Mouse (Mus musculus): ENCODE measurements around the gene Palld. TPM values are rescaled to one million over a fixed set of nuclear protein-coding genes. Genes with fewer than 3 reads are reported as not detected.

Palld gene
- total RNA-seq, 2 experiments from 2014 or later: 7.2 to 8.1 TPM

DNA sequence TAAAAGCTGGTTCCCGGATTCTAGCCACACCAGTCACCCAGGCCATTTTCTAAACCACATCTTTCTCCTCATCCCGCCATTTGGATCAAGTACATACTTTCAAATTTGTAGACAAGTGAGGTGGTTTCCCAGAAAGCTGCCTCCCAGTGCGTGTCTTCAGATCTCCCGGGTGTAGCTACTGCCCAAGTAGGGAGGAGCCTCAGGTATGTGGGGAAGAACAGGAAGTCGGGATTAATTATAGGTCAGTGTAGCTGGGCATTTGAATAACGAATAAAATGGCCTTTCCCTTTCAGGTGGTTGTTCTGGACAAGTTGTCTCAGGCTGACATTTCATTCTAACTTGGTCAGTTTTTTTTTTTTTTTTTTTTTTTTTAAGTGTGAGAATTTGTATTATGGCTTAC lies 170.3 kb downstream of the Palld start:
- DNase-seq (ENCODE audit: low spot score in 2 of 2): no peak

DNA sequence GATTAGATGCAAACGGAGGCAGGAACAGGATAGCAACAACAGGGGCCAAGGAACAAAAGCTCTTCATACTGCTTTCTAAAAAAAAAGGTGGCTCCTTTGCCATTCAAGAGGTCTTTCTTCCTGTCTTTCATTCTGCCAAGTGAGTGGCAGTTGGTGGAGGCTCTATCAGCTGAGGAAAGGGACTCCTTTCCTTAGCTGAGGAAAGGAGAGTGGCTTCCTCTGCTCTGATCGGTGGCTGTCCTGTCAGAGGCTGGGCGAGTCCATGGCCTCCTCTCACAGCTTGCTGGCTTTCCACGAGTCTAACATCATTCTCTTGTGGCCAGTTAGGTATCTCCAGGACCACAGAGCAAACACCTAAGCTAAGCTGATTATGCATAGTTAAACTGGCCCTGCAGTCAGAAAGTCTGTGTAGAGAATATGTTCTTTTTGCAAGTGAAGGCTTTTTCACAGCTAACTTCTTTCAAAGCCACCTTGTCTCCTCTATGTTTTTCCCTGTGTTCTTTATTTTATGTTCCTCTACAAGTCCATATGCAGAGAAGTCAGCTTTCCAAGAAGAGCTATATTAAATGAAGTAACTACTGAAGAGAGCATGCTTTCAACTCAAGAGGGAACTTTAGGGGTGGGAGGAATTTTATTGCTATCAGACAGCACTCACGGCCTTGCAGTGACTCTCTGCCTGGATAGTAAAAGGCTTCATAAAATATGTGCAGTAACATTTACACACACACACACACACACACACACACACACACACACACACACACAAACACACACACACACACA lies 171.0 kb downstream of the Palld start:
- no peak for DNase-seq (ENCODE audit: low spot score in 2 of 2)

DNA sequence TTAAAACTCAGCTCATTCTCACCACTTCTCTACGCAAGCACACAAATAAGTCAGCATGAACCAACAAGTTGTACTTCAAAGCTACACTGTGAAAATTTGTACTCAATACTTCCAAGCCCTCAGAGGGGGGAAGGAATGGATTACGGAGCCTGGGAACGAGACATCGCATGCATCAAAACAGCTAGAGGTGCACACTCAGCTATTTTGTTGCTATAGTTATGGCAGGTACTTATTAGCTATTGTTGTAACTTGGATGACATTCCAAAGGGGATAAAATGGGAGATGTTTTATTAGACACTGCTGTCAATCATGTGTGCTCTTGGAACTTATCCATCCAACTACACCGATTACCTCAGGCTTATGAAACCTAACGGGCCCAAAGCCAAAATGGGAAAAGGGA lies 171.8 kb downstream of the Palld start:
- DNase-seq (ENCODE audit: low spot score in 2 of 2): no peak

DNA sequence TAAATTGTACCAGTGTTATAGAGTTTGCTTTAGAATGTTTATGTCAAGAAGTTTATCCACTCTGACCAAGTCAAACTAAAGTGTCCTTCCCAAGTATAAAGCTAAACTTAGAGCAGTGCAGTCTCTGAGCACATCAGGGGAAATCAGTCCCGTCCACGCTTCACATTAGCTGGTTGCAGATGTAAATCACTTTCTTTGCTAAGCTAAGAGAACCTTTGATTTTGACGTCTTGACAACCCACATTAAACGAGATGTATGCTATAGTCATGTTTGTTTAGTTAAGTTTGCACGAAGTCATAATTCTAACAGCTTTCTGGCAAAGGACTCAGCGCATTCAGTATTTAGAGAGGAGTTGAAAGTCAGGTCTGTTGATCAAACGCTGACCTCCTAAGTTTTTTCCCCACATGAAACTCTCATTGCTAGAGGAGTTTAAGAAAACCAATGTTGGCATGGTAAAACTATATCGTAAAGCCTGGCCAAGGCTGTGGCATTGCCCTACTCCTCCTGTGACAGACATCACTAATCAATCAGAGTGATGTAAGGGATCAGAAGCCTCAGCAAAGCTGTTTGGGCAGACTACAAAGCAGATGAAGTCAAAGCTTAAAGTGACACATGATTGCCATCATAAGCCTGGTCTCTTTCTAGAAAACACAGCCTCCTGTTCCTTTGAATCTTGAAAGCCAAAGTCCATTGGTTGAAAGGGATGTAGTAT lies 177.0 kb downstream of the Palld start:
- no peak for DNase-seq (ENCODE audit: low spot score in 2 of 2)

DNA sequence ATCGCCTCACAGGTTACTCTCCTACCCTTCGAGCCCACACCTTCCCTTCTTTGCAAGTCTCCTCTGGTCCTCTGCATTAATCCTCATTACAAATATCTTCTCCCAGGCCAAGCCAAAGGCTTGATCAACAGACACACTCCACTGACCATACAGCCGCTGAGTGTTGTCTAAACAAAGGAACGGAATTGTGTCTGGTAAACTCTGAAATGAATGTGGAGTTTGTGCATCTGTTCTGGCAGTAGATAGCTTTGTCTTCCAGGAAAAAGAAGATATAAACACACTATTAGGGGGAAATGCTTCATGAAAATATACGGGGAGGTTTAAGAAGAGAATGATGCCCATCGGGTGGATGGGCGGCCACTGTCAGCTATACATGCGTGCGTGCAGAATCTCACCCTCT lies 180.3 kb downstream of the Palld start:
- no peak for DNase-seq (ENCODE audit: low spot score in 2 of 2)

DNA sequence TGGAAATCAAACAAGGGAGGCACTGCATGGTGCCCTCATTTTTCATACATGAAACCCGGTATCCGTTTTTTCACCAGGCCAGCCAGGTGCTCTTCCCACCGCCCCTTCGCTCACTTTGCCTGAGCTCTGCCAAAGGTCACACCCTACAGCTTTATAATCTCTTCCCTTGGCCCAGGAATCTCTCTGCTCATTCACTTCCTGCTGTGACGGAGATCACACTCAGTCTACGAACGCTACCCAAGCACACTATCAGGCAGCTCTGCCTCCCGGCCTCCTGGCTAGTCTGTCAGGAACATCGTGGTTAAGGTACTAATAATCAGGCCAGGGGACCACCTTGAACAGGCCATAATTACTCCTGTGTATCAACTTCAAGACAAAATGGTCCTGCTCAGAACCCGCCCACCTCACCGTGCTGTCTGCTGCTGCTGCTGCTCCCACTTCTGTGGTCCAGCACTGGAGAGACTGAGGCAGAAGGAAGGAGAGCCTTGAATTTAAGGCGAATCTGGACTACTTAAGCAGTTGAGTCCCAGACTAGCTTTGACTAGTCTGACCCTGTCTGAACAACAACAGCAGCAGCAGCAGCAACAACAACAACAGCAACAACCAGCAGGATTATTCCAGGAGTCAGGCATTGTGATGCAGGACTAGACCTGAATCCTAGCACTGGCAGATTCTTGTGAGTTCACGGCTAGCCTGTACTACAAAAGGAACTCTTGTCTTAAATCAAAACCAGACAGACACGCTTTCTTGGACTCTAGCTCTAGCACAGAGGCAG lies 187.0 kb downstream of the Palld start:
- no peak for DNase-seq (ENCODE audit: low spot score in 2 of 2)

DNA sequence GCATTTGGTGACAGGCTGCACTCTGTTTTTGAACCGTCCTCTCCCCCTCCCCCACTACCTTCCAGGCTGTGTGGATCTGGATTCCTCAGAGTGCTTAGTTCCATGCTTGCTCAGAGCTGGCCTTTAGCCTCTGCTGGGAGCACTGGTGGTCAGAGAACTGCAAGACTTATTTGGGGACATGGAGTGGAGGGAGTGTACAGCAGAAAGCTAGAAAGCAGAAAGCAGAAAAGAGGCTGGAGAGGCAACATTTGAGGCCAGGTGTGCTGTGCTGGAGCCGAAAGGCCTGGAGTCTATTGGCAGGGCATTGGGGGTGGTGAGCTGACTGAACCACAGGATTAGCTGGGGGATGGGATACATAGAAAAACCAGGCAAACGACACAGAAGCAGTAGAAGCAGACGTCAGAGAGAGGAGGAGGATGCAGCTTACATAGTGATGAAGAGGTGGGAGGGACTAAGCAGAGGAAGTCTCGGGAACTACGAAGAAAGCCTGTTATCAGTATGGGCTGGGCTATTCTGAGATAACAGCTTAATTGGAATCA lies 188.1 kb downstream of the Palld start:
- no peak for DNase-seq (ENCODE audit: low spot score in 2 of 2)

DNA sequence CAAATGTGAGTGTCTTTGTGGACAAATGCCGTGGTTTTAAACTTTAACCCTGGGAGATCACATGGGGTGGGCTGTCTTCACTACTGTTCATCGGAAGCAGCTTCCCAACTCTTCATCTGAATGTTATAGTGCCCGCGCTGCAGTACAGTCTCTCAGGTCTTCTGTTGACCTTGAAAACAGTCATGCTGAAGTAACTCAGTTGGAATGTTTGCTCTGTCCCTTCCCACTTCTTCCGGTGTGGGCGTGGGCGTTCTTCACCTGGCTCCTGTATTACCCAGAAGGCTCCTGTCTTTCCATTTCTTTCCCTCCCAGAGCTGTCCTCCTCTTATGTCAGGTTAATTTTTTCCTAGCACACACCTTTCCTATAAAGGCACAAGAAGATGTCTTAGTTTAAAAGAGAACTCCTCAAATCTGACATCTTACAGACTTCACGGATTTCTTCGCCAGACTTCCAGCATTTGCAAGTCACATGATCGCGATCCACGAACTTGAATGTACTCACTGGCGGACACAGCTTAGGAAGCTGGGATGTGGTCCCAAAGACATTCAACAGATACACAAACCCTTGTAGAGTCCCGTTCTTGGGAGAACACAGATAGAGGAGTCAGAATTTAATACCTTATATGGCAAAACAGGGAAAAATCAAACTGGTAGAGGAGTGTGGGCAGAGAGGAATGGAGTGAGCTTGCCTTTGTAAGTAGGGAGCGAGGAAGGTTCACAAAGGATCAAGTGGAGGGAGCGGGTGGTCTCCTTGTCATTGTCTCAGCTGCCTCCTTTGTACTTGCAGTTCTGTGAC lies 189.1 kb downstream of the Palld start:
- no peak for DNase-seq (ENCODE audit: low spot score in 2 of 2)

DNA sequence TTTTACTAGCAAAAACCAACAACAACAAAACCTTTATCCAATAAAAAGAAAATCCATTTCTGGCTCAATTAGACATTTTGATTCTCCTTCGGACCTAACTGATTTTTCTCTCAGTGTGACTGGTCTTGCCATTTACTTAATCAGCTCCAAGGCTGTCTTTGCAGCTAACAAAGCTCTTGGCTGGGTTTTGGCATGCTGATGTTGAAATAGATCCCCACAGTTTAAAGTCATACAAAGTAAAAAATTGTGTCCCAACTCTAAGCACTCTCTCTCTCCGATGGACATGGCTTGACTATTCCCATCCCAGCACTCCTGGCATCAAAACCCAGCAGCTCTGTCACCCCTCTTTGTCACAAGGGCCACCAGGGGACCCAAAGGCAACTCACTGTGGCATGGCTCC lies 190.1 kb downstream of the Palld start:
- DNase-seq (ENCODE audit: low spot score in 2 of 2): no peak

DNA sequence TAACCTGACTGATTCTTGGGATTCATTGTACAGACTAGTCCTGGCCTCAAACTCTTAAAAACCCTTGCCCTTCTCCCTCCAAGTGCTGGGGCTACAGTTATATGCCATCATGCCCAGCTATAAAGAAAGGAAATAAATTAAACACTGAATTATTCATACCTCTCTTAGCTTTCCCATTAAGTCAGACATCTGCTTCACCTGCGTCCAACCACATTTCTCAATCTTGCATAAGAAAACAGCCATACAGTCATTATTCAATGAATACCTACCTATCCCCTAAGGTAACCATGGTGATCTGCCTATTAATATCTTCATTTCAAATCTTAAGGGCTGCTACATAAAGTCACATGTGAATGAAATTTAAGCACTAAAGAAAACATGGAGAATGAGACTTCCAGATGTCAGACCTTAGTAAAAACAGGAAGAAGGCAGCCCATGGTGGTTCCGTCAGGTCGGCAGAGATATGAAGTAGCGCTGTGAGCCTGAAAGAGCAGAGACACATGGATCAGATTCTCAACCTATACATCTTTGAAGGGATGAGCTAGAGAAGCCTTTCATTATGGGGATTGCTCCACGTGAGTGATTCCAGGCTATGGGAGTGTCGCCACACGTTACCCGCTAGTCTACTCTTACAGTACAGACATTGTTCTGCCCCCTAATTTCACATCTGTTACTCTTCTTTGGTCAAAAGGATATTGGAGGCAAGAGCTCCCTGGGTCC lies 193.7 kb downstream of the Palld start:
- DNase-seq (ENCODE audit: low spot score in 2 of 2): no peak

DNA sequence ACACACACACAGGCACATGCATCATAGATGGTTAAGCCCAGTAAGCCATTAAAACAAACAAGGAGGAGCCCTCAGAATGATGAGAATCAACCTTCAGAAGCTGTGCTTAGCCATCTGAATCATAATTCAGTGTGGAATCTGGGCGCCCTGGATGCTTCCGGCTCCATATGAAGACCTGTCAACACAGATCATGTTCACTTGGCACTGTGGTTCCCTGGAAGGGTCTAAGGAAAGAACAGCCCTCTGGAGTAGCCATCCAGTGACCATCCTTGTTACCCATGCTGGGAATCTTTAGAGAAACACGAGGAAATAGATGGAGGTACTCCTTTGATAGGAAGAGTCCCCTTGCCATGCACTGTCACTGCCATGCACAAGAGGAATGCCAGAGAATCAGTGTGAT lies 197.0 kb downstream of the Palld start:
- no peak for DNase-seq (ENCODE audit: low spot score in 2 of 2)

DNA sequence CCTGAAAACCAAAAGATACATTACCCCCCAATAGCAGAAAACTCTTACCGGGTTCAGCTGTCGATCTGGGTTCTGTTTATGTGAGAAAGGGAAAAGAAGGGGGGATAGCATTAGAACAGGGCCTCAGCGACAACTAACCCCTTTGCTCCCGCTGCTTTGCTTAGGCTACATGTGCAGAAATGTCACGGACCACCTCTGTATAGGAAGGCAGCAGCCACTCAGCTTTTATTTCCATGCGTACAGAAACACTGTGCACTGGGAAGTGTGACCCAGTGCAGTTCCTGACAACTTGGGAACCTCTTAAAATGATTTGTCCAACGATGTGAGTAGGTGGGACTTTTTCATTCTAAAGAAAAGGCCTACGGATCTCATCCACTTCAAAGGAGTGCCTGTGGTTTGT lies 200.4 kb downstream of the Palld start:
- no peak for DNase-seq (ENCODE audit: low spot score in 2 of 2)

DNA sequence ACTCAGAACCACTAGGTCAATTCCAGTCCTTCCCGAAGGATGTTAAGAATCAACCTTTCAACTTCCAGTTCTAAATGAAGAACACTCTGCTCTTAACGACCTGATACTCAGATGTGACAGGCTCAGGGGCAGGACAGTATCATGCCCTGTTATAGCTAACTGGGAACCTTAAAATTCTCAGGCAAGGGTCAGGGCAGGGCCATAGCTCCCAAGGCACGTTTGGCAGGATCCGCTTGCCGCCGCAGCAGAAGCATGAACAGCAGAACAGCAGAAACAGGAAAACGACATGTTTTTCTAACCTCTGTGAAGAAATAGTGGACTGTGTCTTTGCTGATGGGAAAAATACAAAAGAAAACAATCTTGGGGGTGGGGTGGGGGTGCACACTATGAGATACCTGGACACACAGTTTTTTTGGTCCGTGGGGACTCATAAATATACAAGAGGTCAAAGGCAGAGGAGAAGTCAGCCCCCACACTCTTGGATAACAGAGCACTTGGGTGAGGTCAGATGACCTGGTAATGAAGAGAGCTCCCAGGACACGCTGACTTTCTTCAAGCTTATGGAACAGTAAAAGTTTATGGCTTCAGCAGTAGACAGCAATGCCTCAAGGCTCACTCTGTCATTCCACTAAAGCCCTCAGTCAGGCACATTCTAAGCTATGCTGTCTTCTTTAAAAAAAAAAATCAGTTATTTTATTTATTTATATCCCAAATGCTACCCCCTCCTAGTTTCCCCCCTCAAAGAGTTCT lies 201.4 kb downstream of the Palld start:
- DNase-seq (ENCODE audit: low spot score in 2 of 2): no peak

DNA sequence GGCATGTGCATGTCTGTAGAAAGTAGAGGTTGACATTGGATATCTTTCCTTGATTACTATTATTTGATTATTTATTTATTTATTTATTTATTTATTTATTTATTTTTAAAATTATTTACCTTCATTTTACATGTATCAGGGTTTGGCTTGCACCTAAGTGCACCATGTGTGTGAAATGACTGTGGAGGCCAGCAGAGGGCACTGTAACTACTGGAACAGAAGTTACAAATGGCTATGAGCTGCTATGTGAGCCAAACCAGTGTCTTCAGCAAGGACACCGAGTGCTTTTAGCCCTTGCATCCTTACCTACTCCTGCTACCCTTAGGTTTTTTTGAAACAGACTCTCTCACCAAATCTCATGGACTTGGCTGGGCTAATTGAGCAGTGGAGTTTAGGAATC lies 202.2 kb downstream of the Palld start:
- no peak for DNase-seq (ENCODE audit: low spot score in 2 of 2)

DNA sequence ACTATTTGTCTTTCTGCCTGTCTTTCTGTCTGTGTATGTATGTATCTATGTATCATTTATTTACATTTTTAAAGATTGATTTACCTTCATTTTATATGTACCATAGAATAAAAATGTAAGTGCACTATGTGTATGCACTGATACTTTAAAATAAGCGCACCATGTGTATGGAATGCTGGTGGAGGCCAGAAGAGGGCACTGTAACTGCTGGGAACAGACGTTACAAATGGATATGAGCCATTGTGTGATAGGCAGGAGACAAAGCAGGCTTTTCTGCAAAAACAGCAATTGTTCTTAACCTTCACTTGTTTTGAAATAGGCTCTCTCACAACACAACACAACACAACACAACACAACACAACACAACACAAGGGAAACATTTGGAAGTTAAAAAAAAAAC lies 203.5 kb downstream of the Palld start:
- no peak for DNase-seq (ENCODE audit: low spot score in 2 of 2)

DNA sequence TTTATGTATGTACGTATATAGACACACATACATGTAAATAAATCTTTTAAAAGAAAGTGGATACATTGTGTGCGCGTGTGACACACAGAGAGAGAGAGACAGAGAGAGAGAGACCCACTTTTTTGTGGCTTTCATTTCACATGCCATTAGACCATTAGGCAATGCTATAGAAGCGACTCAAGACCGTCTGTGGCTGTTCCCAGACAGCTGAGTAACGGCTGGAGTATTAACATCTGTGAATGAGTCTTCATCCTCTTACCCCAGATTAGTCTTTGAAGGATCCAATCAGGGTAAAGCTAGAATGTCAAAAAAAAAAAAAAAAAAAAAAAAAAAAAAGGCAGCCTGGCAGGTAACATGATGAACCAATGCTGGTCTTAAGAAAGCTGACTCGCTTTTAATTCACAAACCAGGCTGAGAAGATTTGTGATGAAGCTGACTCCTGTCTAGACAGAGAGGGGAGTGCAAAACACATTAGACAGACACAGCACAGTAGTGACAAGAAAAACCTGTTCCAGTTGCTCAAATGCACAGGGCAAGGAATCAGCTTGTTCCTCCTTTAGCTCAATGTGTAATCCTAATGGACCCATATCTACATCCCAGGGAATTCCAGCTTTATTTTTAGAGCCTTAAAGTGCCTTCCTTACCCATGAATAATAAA lies 204.6 kb downstream of the Palld start:
- no peak for DNase-seq (ENCODE audit: low spot score in 2 of 2)

DNA sequence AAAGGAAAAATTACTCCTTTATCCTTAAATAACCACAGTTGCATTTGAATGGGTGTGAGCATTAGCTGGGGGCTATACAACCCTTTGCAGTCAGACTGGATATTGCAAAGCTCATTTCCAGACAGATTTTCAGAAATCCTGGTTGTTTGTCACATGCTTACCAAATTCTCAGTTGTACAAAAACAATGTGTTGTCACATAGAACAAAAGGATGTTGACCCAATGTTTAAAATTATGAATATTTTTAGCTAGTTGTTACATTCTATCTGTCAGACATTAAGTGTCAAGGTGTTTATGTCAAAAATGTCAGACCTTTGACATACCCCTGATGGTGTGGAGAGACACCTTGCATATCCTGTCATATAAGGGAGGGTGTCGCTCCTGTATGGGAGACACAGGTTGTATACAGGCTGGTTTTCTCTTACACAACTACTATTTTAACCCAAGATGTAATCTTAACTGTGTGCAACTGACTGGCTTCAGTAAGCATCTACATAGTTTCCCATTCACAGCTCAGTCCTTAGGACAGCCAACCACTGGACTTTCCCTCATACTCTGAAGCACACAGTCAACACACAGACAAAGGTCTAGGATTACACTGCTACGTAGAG lies 205.5 kb downstream of the Palld start:
- DNase-seq (ENCODE audit: low spot score in 2 of 2): no peak

DNA sequence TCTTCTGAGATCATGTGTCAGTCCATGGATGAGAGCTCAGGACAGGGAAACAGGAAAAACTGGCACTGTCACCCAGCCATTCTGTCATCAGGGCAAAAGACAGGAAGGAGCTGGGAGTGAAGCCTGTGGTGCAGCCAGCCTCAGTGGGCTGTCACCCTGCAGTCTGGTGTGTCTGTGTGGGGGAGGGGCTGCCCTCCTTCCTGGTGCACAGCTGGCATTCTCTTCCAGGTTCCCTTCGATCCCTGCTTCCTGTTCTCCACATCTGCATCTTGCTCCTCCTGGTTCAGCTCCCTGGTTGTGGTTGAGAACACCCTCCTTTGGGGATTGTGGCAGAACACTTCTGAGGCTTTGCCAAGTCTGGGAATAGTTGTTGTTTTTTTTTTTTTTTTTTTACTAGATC lies 207.1 kb downstream of the Palld start:
- no peak for DNase-seq (ENCODE audit: low spot score in 2 of 2)

DNA sequence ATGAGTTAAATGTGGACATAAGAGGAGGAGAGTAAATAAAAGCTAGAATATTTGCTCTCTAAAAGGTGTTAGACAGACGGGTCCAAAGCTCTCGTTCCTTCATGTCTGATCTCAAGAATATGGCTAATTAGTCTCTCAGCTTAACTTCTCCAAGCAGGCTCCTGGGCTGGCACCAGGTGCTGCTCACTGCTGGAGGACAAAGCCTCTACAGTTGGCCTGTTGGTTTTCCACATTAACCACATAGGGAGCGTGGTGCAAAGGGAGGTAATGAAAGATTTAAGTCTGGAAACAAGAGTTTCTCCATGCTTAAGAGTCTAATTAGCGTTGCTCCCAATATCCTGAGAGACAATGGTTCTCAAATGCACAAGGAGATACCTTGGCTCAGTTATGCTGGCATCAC lies 209.6 kb downstream of the Palld start:
- no peak for DNase-seq (ENCODE audit: low spot score in 2 of 2)

Data from layer of hippocampus, postnatal 14 days (tissue).